Mouse (Mus musculus): Measurements from ENCODE around the gene Ilk. TPM values are rescaled to one million over a fixed set of nuclear protein-coding genes. Genes with fewer than 3 reads are reported as not detected.

Ilk gene
- total and polyA plus RNA-seq, 3 experiments: 81.4 to 127 (median 84.4) TPM

GRCm38 (mm10) chr7:105743926-105744590, 7.7 kb downstream of the Ilk start, which contains the start of gene Taf10:
Taf10 (minus strand) TSS chr7:105744361.
- H3K9ac ChIP-seq (ENCODE audit: low read depth, low read length): peak within 1 kb of the TSS; percentile 89
- peaks cover 4% of the 10 kb centered on the region for H3K4me1 ChIP-seq (ENCODE audit: control insufficient read depth, insufficient read depth, low read length)
- H3K27ac ChIP-seq: peak within 1 kb of the TSS; percentile 69
- DNase-seq: peak; percentile 88 to 90
- TF ChIP-seq EP300 (IDR thresholded peaks at IDR 0.05; ENCODE audit: insufficient read depth, low read depth, low read length) (peak; percentile 70; the same call in 1 of the 2 replicates), POLR2A (IDR thresholded peaks at IDR 0.05; ENCODE audit: insufficient read depth, low read depth, low read length) (peak; percentile 73), CTCF (IDR thresholded peaks at IDR 0.05) (peak; percentile 59)
- peak within 1 kb of the TSS; percentile 85 for H3K4me3 ChIP-seq
- no peaks in the 10 kb centered on the region for H3K79me2 ChIP-seq (replicated peaks; ENCODE audit: control insufficient read depth, insufficient read depth, low read length)
- peaks cover 10% of the 10 kb centered on the region for H3K36me3 ChIP-seq (ENCODE audit: control insufficient read depth, insufficient read depth, low read length)
- H3K27me3 ChIP-seq (ENCODE audit: control insufficient read depth, insufficient read depth, low read length): no peaks in the 10 kb centered on the region
- intact Hi-C loops (cut with DNase I): loop anchor here (2.0 kb wide), 1 partner anchor 43 kb away; the partner anchor contains the start of gene Dchs1
- WGBS: under 1% methylated on average over 60 of the region's 67 CpGs

GRCm38 (mm10) chr7:105747776-105748175, 11.4 kb downstream of the Ilk start:
- H3K4me3 ChIP-seq: no peak overlapping the region
- H3K79me2 ChIP-seq (replicated peaks; ENCODE audit: control insufficient read depth, insufficient read depth, low read length): no peaks in the 10 kb centered on the region
- DNase-seq: no peak
- 87% methylated on average over 2 of the region's 2 CpGs for WGBS
- intact Hi-C loops (cut with DNase I): no loop called here
- H3K27me3 ChIP-seq (ENCODE audit: control insufficient read depth, insufficient read depth, low read length): no peaks in the 10 kb centered on the region
- H3K4me1 ChIP-seq (ENCODE audit: control insufficient read depth, insufficient read depth, low read length): peaks cover 7% of the 10 kb centered on the region
- no peak overlapping the region for H3K27ac ChIP-seq
- H3K9ac ChIP-seq (ENCODE audit: low read depth, low read length): no peak overlapping the region
- H3K36me3 ChIP-seq (ENCODE audit: control insufficient read depth, insufficient read depth, low read length): no peaks in the 10 kb centered on the region
- TF ChIP-seq POLR2A (IDR thresholded peaks at IDR 0.05; ENCODE audit: insufficient read depth, low read depth, low read length) (no peak), CTCF (IDR thresholded peaks at IDR 0.05) (no peak), EP300 (IDR thresholded peaks at IDR 0.05; ENCODE audit: insufficient read depth, low read depth, low read length) (no peak)

GRCm38 (mm10) chr7:105751491-105752433, 15.4 kb downstream of the Ilk start, which contains the start of gene Tpp1:
Tpp1 (minus strand) TSS chr7:105752235.
- WGBS: 15% methylated on average over 20 of the region's 20 CpGs
- Histone ChIP-seq H3K4me3 (peak within 1 kb of the TSS; percentile 72), H3K79me2 (replicated peaks; ENCODE audit: control insufficient read depth, insufficient read depth, low read length) (no peaks in the 10 kb centered on the region), H3K4me1 (ENCODE audit: control insufficient read depth, insufficient read depth, low read length) (peaks cover 3% of the 10 kb centered on the region), H3K36me3 (ENCODE audit: control insufficient read depth, insufficient read depth, low read length) (no peaks in the 10 kb centered on the region), H3K27me3 (ENCODE audit: control insufficient read depth, insufficient read depth, low read length) (no peaks in the 10 kb centered on the region), H3K27ac (peak within 1 kb of the TSS; percentile 82), H3K9ac (ENCODE audit: low read depth, low read length) (peak within 1 kb of the TSS; percentile 93)
- TF ChIP-seq EP300 (IDR thresholded peaks at IDR 0.05; ENCODE audit: insufficient read depth, low read depth, low read length) (peak; percentile 72; the same call in 1 of the 2 replicates), POLR2A (IDR thresholded peaks at IDR 0.05; ENCODE audit: insufficient read depth, low read depth, low read length) (peak; percentile 76; the same call in 1 of the 2 replicates), CTCF (IDR thresholded peaks at IDR 0.05) (no peak)
- intact Hi-C loops (cut with DNase I): no loop called here
- DNase-seq: peak; percentile 86 to 90

GRCm38 (mm10) chr7:105752716-105753115, 16.3 kb downstream of the Ilk start:
- Histone ChIP-seq H3K4me3 (no peak overlapping the region), H3K4me1 (ENCODE audit: control insufficient read depth, insufficient read depth, low read length) (peaks cover 3% of the 10 kb centered on the region), H3K27ac (no peak overlapping the region), H3K9ac (ENCODE audit: low read depth, low read length) (no peak overlapping the region), H3K27me3 (ENCODE audit: control insufficient read depth, insufficient read depth, low read length) (no peaks in the 10 kb centered on the region), H3K36me3 (ENCODE audit: control insufficient read depth, insufficient read depth, low read length) (no peaks in the 10 kb centered on the region), H3K79me2 (replicated peaks; ENCODE audit: control insufficient read depth, insufficient read depth, low read length) (no peaks in the 10 kb centered on the region)
- no peak for TF ChIP-seq CTCF (IDR thresholded peaks at IDR 0.05)
- WGBS: 77% methylated on average over 2 of the region's 2 CpGs
- no peak for DNase-seq
- intact Hi-C loops (cut with DNase I): no loop called here

DNA sequence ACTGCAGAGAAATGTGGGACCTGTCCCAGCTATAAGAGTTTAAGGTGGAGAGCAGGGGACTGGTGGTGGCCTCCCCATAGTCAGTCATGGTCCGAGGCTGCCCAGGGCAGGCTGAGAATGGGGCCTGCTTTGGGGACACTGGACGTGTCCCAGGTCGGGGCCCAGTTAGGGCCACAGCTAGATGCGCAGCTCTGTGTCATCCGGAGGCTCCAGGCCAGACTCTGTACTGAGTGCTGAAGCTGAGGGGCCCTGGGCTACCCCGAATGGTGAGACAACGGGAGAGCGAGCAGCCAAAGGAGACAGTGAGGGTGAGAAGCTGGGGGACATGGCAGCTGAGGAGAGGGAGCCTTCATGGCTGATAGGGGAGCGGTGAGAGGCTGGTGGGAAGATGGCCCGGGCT, 16.9 kb downstream of the Ilk start:
- no peak overlapping the region for H3K27ac ChIP-seq
- intact Hi-C loops (cut with DNase I): no loop called here
- H3K4me3 ChIP-seq: no peak overlapping the region
- H3K9ac ChIP-seq (ENCODE audit: low read depth, low read length): no peak overlapping the region
- no peaks in the 10 kb centered on the region for H3K36me3 ChIP-seq (ENCODE audit: control insufficient read depth, insufficient read depth, low read length)
- peaks cover 3% of the 10 kb centered on the region for H3K4me1 ChIP-seq (ENCODE audit: control insufficient read depth, insufficient read depth, low read length)
- H3K27me3 ChIP-seq (ENCODE audit: control insufficient read depth, insufficient read depth, low read length): no peaks in the 10 kb centered on the region
- TF ChIP-seq EP300 (IDR thresholded peaks at IDR 0.05; ENCODE audit: insufficient read depth, low read depth, low read length) (no peak), POLR2A (IDR thresholded peaks at IDR 0.05; ENCODE audit: insufficient read depth, low read depth, low read length) (no peak), CTCF (IDR thresholded peaks at IDR 0.05) (no peak)
- no peak for DNase-seq
- H3K79me2 ChIP-seq (replicated peaks; ENCODE audit: control insufficient read depth, insufficient read depth, low read length): no peaks in the 10 kb centered on the region
- 91% methylated on average over 10 of the region's 10 CpGs for WGBS
